Mouse (Mus musculus): ENCODE data around the gene Gm28778.
"Not testable (repeated sequence)": the region's sequence is repeated elsewhere in the genome, so short reads cannot be mapped to it uniquely, and the experiment has no call there.

Gene Gm28778

GRCm38 (mm10) chr1:53296581-53297383 lies at the start of gene Gm28778, which contains the start of the genes Pms1 and Ormdl1:
Gene Gm28778 (plus strand): TSS chr1:53297111.
Gene Pms1 (minus strand): TSS chr1:53297018.
Gene Ormdl1 (plus strand): TSS chr1:53297095.
- peak; percentile 97 for DNase-seq (ENCODE audit: low spot score)

DNA sequence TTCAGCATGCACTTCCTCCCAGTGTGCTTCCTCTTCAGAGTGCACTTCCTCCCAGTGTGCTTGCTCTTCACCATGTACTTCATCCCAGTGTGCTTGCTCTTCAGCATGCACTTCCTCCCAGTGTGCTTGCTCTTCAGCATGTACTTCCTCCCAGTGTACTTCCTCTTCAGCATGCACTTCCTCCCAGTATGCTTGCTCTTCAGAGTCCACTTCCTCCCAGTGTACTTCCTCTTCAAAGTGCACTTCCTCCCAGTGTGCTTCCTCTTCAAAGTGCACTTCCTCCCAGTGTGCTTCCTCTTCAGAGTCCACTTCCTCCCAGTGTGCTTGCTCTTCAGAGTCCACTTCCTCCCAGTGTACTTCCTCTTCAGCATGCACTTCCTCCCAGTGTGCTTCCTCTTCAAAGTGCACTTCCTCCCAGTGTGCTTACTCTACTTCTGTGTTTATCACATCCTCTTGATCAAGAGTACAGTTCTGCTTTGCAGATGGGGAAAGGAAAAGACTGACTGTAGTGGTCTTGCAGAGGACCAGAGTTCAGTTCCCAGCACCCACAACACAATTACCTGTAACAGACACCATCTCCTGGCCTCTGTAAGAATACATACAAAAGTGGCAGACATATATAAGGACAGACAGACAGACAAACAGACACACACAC lies 31.8 kb upstream of the Gm28778 start:
- not testable (repeated sequence) for DNase-seq (ENCODE audit: low spot score)

DNA sequence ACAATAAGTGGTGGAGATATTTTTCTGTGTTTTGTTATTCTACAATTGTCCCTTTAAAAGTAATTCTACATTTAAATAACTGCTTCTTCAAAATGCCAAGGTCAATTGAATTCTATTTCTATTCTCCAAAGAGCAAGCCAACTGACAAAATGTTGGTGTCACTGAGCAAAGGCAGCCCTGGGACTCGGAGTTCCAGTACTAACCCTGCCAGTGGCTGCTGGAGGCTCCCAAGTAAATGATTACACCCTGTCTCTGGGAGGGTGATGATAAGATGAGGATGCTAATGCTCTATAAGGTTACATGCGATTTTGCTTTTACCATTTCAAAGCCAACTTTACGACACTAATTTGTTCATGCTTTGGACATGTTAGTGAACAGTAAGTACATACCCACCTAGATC lies 27.0 kb upstream of the Gm28778 start:
- DNase-seq (ENCODE audit: low spot score) = no peak

GRCm38 (mm10) chr1:53272646-53273045 lies 24.3 kb upstream of the Gm28778 start:
- peak; percentile 58 for DNase-seq (ENCODE audit: low spot score)

DNA sequence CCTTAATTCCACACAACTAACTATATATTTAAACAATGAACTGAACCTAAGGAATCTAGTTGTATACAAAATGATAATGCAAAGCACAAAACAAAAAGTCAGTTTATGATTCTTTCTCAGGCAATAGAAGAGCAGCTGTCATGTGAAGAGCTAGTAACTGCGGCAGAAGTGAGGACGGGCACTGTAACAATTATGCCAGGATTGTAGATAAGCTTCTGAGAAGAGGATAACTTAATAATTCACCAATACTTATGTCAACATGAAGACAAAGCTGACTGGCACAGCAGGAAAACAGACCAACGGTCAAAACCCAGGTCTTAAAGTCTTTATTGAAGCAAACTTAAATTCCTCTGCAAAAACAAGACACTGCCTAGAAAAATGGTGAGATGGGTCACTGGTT lies 5.7 kb upstream of the Gm28778 start:
- no peak for DNase-seq (ENCODE audit: low spot score)

DNA sequence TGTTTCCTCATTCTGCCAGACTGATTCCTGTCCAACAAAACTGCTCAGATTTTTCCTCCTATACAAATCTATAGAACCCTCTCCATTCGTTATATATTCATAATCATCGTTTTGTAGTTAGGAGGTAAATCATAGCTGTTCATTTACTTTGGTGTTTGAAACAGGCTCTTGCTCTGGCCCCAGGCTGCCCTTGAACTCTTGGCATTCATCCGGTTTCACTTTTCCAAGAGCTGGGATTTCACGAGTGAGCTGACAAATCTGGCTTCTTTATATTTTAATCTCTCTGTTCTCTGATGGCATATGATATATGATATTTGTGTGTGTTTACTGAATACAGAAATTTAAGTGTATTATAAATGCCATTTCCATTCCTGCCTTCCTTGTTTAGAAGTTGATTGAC lies 3.6 kb downstream of the Gm28778 start:
- DNase-seq (ENCODE audit: low spot score) = no peak

DNA sequence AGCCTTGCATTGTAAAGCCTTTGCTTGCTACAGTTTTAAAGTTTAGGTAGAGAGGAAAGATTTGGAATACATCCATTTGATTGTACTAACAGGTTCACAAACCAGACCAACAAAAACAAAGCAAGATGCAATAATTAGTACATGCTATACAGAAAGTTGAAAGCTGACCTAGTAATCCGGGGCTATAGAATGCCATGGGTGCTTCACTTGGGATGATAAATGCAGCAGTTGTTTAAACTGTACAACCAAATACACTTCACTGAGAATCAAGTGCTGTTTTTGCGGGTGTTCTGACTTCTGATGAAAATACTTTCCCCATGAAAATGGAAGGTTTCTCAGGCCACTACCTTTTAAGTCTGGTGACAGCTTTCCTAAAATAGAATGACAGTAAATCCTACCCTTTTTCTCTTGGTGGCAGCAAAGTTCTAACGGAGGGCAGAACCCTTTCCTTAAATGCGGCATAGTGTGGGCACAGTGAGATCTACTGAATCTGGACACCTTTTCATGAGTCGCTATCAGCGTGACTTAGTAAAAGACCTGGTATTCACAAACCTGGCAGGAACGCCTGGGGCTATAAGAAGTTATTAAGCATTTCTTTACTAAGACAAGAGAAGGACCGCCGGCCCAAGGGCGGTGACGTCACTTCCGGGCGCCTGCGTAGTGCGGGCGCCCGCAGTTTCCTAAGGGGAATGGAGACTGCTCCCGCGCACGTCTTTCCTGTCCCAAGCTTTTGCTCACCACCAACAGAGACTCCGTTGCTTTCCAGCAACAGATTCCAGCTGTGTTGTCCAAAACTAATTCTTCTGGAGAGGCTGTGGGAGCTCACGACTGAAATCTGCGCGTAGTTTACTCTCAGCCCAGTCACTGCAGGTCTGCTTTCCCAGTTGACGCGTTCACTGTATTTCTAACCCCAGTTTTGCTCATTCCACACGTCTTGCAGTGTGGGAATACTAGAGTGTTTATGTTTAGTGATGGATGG lies 16.4 kb downstream of the Gm28778 start, which contains the start of gene Osgepl1:
TSS of gene Osgepl1 (plus strand) at position 636 of the 979 bp plus-strand sequence.
- peak; percentile 90 for DNase-seq (ENCODE audit: low spot score)

GRCm38 (mm10) chr1:53321662-53322344 lies 24.9 kb downstream of the Gm28778 start:
- no peak for DNase-seq (ENCODE audit: low spot score)

- no peak for DNase-seq (ENCODE audit: low spot score)
These were observed 26.3 kb downstream of the Gm28778 start for GRCm38 (mm10) chr1:53323254-53323653.

GRCm38 (mm10) chr1:53324277-53324676 lies 27.4 kb downstream of the Gm28778 start:
- DNase-seq (ENCODE audit: low spot score) = no peak

GRCm38 (mm10) chr1:53324827-53325494 lies 28.1 kb downstream of the Gm28778 start:
- DNase-seq (ENCODE audit: low spot score) = no peak

GRCm38 (mm10) chr1:53333527-53333926 lies 36.6 kb downstream of the Gm28778 start:
- not testable (repeated sequence) for DNase-seq (ENCODE audit: low spot score)

DNA sequence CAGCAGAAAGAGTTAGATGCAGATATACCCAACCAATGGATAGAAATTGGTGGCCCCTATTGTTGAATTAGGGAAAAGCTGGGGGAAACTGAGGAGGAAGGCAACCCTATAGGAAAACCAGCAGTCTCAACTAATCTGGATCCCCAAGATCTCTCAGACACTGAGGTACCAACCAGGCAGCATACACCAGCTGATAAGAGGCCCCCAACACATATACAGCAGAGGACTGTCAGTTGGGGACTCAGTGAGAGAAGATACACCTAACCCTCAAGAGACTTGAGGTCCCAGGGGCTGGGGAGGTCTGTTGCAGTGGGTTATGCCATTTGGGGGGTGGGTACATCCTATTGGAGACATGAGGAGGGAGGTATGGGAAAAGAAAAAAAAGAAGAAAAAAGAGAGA lies 38.6 kb downstream of the Gm28778 start:
- DNase-seq (ENCODE audit: low spot score) = no peak

DNA sequence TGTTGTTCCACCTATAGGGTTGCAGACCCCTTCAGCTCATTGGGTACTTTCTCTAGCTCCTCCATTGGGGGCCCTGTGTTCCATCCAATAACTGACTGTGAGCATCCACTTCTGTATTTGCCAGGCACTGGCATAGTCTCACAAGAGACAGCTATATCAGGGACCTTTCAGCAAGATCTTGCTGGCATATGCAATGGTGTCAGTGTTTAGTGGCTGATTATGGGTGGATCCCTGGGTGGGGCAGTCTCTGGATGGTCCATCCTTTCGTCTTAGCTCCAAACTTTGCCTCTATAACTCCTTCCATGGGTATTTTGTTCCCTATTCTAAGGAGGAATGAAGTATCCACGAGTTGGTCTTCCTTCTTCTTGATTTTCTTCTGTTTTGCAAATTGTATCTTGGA lies 40.5 kb downstream of the Gm28778 start:
- not testable (repeated sequence) for DNase-seq (ENCODE audit: low spot score)

DNA sequence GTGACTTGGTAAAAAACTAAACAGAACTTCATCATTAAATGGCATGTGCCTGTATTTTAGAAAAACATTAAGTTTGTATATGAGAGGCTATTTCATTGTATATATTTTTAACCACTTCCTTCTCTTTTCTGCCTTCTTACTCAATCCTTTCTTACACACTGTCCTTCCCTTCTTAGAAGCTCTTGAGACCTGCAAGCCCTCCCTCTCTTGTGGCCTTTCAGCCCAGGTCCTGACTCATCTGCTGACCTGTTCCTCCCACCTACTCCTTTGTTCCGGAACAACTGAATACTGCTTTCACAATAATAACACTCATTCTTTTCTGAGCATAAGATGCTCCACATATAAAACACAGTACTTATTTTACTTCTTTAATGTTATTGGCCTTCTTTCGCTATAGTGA lies 44.2 kb downstream of the Gm28778 start:
- no peak for DNase-seq (ENCODE audit: low spot score)

- peak; percentile 96 for DNase-seq (ENCODE audit: low spot score)
These were observed 55.7 kb downstream of the Gm28778 start, which contains the start of the genes Asdurf, Gm28551 and Asnsd1 for GRCm38 (mm10) chr1:53352327-53353261. Gene Asdurf (minus strand): TSS chr1:53352619. Gene Gm28551 (minus strand): TSS chr1:53352667. Gene Asnsd1 (minus strand): TSS chr1:53352752.

DNA sequence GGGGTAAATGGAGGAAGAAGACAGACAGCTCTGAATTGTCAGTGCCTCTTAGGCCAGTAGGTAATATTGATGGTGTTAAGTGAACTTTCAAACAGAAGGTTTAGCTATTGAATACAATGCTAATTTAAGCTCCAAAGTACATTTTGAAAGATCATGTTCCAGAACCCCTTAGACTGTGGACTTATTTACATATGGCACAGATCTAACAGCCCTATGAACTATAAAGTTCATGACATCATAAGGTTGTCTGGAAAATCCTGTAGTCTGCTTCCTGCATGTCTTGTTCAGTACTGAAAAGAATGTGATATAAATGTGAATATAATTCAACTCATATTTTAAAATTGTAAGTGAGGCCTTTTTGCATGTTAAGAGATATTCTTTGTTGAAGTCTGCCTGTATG lies 62.1 kb downstream of the Gm28778 start:
- no peak for DNase-seq (ENCODE audit: low spot score)
